Mouse (Mus musculus) kidney, postnatal 36 days (tissue): ENCODE results near the gene Ifne.
"Not testable (repeated sequence)": the region's sequence is repeated elsewhere in the genome, so short reads cannot be mapped to it uniquely, and the experiment has no call there.

Experiments used
- DNase-seq, 2 experiments: peaks; one replicate each; pipeline ENCODE4 v3.0.0; 2021 to 2022; ENCODE audit warnings: mixed read lengths in 2 of 2

The Ifne gene

DNA sequence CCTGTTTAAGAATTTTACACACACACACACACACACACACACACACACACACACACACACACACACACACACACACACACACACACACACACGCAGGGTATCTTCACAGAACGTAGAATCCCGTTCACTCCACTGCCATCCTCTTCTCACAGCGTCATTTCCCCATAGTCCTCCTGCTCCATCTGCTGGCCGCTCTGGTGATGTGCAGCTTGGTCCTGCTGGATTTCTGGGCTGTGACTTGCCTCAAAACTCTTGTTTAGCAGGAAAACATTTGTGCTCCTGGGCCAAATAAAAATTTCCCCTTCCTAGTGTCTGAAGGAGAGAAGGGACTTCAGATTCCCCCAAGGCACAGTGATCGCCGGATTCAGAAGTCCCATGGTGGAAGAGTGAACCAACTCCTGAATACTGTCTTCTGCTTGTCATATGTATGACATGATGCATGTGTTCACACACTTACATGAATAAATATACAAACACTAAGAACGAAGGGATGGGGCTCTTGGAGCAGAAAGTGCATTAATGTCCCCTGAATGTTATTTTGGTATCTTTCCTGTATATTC is 12.6 kb downstream of the Ifne start:
- DNase-seq = peak; percentile 66 to 87

DNA sequence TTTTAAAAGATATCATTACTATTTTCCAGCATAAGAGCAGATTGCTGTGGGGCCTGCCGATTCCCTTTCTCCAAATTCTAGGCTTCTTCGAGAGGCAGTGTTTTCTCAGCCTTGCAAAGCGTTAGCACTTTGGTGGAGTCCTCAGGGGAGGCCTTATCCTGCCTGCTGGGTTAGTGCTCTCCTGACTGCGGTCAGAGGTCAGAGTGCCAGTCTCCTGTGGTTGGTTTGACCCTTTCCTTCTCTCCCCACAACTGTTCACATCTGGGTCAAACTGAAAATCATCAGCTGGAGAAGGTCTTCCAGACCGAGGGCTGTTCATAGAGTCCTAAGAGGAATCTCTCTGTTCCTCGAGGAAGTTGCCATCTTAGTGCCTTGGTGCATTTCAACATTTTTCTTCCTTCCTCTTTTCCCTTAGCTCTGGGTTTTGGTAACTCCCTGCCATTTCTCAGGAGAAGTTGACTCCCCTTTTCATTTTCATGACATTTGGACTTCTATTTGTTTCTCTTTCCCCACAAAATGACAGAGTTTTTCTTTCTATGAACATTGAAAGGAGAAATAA is 14.9 kb downstream of the Ifne start:
- DNase-seq = peak; percentile 16 to 28

DNA sequence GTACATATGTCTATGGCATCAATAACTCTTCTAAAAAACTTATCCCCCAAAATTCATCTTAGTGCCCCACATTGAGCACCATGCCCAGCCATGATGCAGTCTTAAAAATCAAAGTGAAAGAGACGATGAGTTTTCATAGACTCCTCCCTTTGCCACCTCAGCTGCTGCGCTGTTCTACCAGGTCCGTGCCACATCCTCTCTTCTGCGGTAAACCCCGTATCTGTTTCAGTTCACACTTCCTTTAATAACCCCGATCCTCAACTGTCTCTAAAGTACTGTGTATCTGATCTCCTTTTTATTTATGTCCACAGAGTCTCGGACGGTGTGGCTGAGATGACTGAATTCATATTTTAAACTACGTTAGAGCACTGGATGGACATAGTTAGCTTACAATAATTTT is 15.4 kb downstream of the Ifne start:
- DNase-seq = no peak

DNA sequence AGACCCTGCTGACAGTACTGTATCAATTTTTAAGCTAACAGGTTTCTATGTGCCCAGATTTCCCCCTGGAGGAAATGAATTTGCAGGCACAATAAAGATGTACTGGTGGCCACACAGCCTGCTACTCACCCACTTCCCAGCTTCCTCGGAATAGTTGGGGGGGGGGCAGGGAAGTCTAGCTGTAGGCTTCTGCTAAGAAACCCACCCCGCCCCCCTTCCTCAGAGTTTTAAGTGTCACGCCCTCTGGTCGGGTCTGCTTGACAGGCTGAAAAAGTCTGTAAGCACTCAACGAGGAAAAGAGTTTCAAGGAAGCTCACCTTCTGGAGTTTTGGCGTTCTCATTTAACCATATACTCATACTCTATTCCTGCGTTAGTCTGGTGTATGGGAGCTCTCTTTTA is 16.7 kb downstream of the Ifne start:
- no peak for DNase-seq

DNA sequence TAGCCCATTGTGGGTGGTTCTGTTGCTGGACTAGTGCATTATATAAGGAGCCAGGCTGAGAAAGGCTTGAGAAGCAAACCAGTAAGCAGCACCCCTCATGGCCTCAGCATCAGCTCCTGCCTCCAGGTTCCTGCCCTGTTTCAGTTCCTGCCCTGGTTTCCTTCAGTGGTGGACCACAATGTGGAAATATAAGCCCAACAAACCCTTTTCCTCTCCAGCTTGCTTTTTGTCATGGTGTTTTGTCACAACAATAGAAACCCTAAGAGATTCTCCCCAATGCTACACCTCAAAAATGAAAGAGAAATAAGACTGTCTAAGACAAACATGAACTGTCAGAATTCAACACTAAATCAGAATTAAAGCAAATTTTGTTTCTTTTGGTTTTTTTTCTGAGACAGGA is 20.8 kb downstream of the Ifne start:
- no peak for DNase-seq

DNA sequence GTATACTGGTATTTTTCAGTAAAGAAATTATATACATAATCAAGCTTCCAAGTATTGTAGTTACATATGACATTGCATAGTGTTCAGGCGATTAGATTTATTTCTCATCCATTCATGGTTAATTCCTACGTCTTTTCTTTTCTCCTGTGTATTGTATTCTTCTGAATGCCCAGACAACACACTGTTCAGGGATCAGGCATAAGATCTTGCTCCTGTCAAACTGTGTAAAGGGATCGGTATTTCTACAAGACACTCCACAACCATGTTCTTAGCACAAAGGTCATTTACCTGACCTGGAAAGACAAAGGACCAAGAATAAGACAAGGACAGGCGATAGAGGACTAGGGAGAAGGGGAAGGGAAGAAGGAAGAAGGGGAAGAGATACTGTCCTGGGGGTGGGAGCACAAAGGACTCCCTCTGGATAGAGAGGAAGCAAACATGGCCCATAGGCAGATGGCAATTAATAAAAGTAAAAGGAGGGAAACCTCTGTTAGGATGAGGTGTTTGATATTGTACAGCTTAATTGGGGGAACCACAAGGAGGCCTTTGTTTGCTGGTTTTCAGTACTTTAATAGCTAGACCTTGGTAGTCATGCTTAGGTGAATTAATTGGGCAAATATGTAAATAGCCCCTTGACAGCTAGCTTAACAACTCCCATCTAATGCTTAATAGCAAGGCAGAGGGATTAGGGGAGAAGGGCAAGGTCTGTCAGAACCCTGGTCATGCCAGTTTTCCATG is 28.8 kb downstream of the Ifne start:
- no peak for DNase-seq

DNA sequence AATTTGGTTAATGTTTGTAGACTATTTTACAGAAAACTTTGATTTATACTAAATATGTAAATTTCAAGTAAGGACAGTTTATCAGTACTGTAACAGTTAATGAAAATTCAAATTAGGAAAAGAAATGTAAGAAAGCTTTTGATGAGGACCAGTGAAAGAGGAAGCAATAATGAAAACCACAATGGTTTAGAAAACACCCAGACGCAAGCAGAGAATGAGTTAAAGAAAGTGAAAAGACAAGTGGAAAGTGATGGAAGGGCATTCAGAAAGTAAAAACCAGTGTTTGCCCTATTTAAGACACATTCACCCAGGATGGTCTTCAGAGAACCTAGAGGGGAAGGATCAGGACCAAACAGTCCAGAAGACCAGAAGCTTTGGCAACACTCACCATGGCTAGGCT is 30.3 kb downstream of the Ifne start, which contains the start of gene Ifna1:
Gene Ifna1, plus strand, starts transcription at position 390 of the 400 bp plus-strand sequence.
- no peak for DNase-seq

DNA sequence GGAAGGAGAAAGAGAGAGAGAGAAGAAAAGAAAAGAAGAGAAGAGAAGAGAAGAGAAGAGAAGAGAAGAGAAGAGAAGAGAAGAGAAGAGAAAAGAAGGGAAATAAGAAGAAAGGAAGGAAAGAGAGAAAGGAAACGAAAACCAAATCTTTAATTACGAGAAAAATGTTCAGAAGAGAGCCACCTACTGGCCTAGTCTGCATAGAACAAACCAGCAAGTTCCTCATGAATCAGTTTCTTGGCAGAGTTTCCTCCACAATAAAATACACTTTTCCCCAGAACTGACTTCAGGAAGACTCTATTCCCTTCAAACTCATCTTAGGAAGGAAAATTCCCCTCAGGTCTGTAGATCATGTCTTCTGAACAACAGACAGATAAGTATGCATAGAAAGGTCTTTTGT is 34.7 kb downstream of the Ifne start:
- no peak for DNase-seq

DNA sequence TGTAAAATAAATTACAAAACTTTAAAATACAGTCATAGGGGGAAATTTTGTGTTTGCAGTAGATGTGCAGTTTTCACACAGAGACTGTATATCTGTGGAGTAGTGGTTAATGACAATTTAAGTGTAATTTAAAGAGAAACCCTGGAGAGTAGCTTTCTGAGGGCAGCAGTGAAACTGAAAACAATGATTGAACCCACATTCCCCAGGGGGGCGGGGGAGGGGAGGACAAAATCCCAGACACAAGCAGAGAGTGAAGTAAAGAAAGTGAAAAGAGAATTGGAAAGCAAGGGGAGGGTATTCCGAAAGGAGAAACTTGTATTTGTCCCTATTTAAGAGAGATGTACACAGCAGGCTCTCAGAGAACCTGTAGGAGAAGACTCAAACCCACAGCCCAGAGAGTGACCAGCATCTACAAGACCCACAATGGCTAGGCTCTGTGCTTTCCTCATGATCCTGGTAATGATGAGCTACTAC is 38.5 kb downstream of the Ifne start, which contains the start of gene Ifna4:
Gene Ifna4, plus strand, starts transcription at position 424 of the 474 bp plus-strand sequence.
- DNase-seq = no peak

DNA sequence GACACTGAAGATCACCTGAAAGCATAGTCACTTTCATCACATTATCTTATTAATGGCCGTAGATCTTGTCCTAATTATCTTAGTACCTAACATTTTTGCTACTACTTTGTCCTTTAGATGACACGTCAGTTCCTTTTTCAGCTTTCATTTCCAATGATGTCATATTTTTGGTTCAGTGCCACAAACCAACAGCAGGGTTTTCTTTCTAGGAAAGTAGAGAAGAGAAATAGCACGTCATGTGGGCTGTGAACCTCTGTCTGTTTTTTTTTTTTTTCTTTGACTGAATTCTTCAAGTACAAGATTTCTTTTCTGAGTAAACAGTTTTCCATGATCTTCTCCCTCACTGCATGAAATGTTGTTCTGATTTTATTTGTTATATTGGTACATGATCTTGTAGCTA is 39.9 kb downstream of the Ifne start:
- no peak for DNase-seq

DNA sequence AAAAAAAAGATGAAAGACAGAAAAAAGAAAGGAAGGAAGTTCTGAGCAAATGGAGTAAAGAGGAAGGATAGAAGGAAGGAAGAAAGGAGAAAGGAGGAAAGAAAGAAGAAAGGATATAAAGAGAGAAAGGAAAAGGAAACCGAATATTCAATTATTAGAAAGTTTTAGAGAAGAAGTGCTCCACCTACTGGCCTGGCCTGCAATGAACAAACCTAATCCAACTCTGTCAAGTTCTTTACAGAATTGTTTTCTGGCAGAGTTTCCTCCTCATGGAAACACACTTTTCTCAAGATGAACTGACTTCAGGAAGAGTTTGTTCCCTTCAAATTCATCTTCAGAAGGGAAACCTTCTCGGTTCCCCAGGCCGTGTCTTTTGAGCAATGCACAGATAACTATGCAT is 41.2 kb downstream of the Ifne start:
- DNase-seq = peak in 1 of 2 experiments; percentile 58

DNA sequence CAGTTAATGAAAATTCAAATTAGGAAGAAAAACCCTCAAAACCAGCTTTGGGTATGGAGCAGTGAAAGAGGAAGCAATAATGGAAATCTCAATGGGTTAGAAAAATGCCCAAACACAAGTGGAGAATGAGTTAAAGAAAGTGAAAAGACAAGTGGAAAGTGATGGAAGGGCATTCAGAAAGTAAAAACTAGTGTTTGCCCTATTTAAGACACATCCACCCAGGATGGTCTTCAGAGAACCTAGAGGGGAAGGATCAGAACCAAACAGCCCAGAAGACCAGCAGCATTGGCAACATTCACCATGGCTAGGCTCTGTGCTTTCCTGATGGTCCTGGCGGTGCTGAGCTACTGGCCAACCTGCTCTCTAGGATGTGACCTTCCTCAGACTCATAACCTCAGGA is 44.8 kb downstream of the Ifne start, which contains the start of gene Ifna5:
Gene Ifna5, plus strand, starts transcription at position 301 of the 400 bp plus-strand sequence.
- not testable (repeated sequence) for DNase-seq

DNA sequence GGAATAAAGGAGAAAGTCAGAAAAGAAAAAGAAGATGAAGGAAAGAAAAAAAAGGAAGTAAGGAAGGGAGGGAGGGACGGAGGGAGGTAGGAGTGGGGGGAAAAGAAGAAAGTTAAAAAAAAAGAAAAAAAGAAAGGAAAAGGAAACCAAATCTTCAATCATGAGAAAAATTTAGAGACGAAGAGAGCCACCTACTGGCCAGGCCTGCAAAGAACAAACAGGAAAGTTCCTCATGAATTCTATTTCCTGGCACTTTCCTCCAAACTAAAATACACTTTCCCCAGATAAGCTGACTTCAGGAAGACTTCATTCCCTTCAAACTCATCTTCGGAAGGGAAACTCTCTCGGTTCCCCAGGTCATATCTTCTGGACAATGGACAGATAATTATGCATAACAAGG is 49.5 kb downstream of the Ifne start:
- peak; percentile 7 to 66 for DNase-seq
